Mouse (Mus musculus) kidney, postnatal 0 days (tissue): ENCODE measurements at regions not wholly inside any gene's neighbourhood (a gene's known extent, or its start where the extent isn't known, plus 50 kb on each side); places are given as distances from the start of the nearest gene placed in this dataset.

Source experiments
- ATAC-seq: fragments of 200-750 bp; cut with Nextera tagmentation; replicated peaks from 2 replicates; pipeline ENCODE4 v1.8.0; 2017; ENCODE audit warnings: low read depth, moderate number of reproducible peaks, moderate TSS enrichment, moderate library complexity; ENCODE audit not compliant: low FRiP score
- DNase-seq: peaks from one replicate; pipeline ENCODE4 v3.0.0-alpha.2; 2016; ENCODE audit warnings: low spot score
- H3K27ac ChIP-seq: fragments of 300-500 bp; sonication (generic); 2 replicates; pipeline ENCODE4 v1.5.1; 2014; ENCODE audit warnings: mild to moderate bottlenecking
- H3K27me3 ChIP-seq: fragments of 300-500 bp; sonication (generic); 2 replicates; pipeline ENCODE4 v1.6.1; 2014; ENCODE audit warnings: low read length, mixed read lengths; ENCODE audit not compliant: insufficient read depth
- H3K36me3 ChIP-seq: fragments of 300-500 bp; sonication (generic); 2 replicates; pipeline ENCODE4 v1.6.1; 2014; ENCODE audit warnings: low read length, mixed read lengths; ENCODE audit not compliant: insufficient read depth
- H3K4me1 ChIP-seq: fragments of 300-500 bp; sonication (generic); replicated peaks from 2 replicates; pipeline ENCODE4 v1.6.1; 2014; ENCODE audit warnings: antibody characterized with exemption, low read length, mixed read lengths; ENCODE audit not compliant: insufficient read depth
- H3K4me2 ChIP-seq: fragments of 300-500 bp; sonication (generic); 2 replicates; pipeline ENCODE4 v1.6.1; 2014; ENCODE audit warnings: mild to moderate bottlenecking, low read length, moderate library complexity, mixed read lengths
- H3K4me3 ChIP-seq: fragments of 300-500 bp; sonication (generic); replicated peaks from 2 replicates; pipeline ENCODE4 v1.5.1; 2014; ENCODE audit warnings: low read depth, low read length
- H3K9ac ChIP-seq: fragments of 300-500 bp; sonication (generic); 2 replicates; pipeline ENCODE4 v1.6.1; 2014; ENCODE audit warnings: low read depth, low read length
- H3K9me3 ChIP-seq: fragments of 300-500 bp; sonication (generic); replicated peaks from 2 replicates; pipeline ENCODE4 v1.6.1; 2016; ENCODE audit warnings: low read length, inconsistent platforms, mixed read lengths
- CTCF ChIP-seq: IDR thresholded peaks from 2 replicates; pipeline ENCODE4 v1.5.1; 2016; ENCODE audit warnings: antibody characterized with exemption, low read depth, mild to moderate bottlenecking, moderate library complexity
- WGBS: fragments of 180-500 bp; shearing (Covaris S2); extraction: QIAGEN DNeasy Blood & Tissue Kit; methylation state at CpG from one replicate; pipeline ENCODE4 v1.1.7; 2014; 5-methylcytosine and 5-hydroxymethylcytosine counted together

GRCm38 (mm10) chr1:64308560-64308959 lies 186.5 kb upstream of the Klf7 start:
- no peak for TF ChIP-seq CTCF
- H3K4me3 ChIP-seq = no peak overlapping the region
- H3K4me1 ChIP-seq = no peaks in the 10 kb centered on the region
- no peaks in the 10 kb centered on the region for H3K27me3 ChIP-seq
- no peak overlapping the region for H3K4me2 ChIP-seq
- no peaks in the 10 kb centered on the region for H3K36me3 ChIP-seq
- H3K9ac ChIP-seq = no peak overlapping the region
- DNase-seq (no peak), ATAC-seq (no peak)
- no peak overlapping the region for H3K27ac ChIP-seq
- no peaks in the 10 kb centered on the region for H3K9me3 ChIP-seq
- 84% methylated on average over 15 of the region's 15 CpGs for WGBS

- no peak overlapping the region for H3K27ac ChIP-seq
- no peaks in the 10 kb centered on the region for H3K9me3 ChIP-seq
- no peaks in the 10 kb centered on the region for H3K4me1 ChIP-seq
- no peak overlapping the region for H3K4me3 ChIP-seq
- TF ChIP-seq CTCF = no peak
- DNase-seq (peak; percentile 41), ATAC-seq (no peak)
- H3K27me3 ChIP-seq = no peaks in the 10 kb centered on the region
- 58% methylated on average over 10 of the region's 10 CpGs for WGBS
- no peak overlapping the region for H3K9ac ChIP-seq
- H3K36me3 ChIP-seq = no peaks in the 10 kb centered on the region
- H3K4me2 ChIP-seq = no peak overlapping the region
These were observed 186.0 kb upstream of the Klf7 start for GRCm38 (mm10) chr1:64308088-64308487.

- 35% methylated on average over 13 of the region's 13 CpGs for WGBS
- Histone ChIP-seq H3K4me1 (0 out of 2 replicates have a peak, but pooled peaks cover 3% of the 10 kb centered on the region), H3K36me3 (no peaks in the 10 kb centered on the region), H3K4me2 (no peak overlapping the region), H3K9ac (no peak overlapping the region), H3K9me3 (no peaks in the 10 kb centered on the region), H3K27ac (peak overlapping the region; percentile 51), H3K27me3 (no peaks in the 10 kb centered on the region), H3K4me3 (no peak overlapping the region)
- ATAC-seq (peak; percentile 76), DNase-seq (peak; percentile 86)
- no peak for TF ChIP-seq CTCF
These were observed 183.5 kb upstream of the Klf7 start for GRCm38 (mm10) chr1:64305427-64306213.

GRCm38 (mm10) chr1:64302833-64303358 lies 180.8 kb upstream of the Klf7 start:
- H3K27ac ChIP-seq = peak overlapping the region; percentile 63; the same call in 1 of the 2 replicates
- H3K27me3 ChIP-seq = no peaks in the 10 kb centered on the region
- 0 out of 2 replicates have a peak overlapping the region, but pooled peaks have one; percentile 23 for H3K9ac ChIP-seq
- H3K4me3 ChIP-seq = no peak overlapping the region
- H3K9me3 ChIP-seq = no peaks in the 10 kb centered on the region
- peak; percentile 35; the same call in 1 of the 2 replicates for TF ChIP-seq CTCF
- peak overlapping the region; percentile 44 for H3K4me2 ChIP-seq
- H3K36me3 ChIP-seq = no peaks in the 10 kb centered on the region
- 19% methylated on average over 10 of the region's 10 CpGs for WGBS
- DNase-seq (peak; percentile 72), ATAC-seq (no peak)
- H3K4me1 ChIP-seq = 0 out of 2 replicates have a peak, but pooled peaks cover 3% of the 10 kb centered on the region

- peak; percentile 44 for DNase-seq
- Histone ChIP-seq H3K4me1 (0 out of 2 replicates have a peak, but pooled peaks cover 3% of the 10 kb centered on the region), H3K27me3 (no peaks in the 10 kb centered on the region), H3K36me3 (no peaks in the 10 kb centered on the region), H3K9ac (no peak overlapping the region), H3K27ac (peak overlapping the region; percentile 51), H3K4me3 (no peak overlapping the region), H3K9me3 (no peaks in the 10 kb centered on the region), H3K4me2 (no peak overlapping the region)
- 38% methylated on average over 6 of the region's 6 CpGs for WGBS
- TF ChIP-seq CTCF = no peak
- no peak for ATAC-seq
These were observed 179.5 kb upstream of the Klf7 start for GRCm38 (mm10) chr1:64301530-64302061.

GRCm38 (mm10) chr1:64300951-64301529 lies 179.0 kb upstream of the Klf7 start:
- DNase-seq (no peak), ATAC-seq (no peak)
- Histone ChIP-seq H3K9ac (no peak overlapping the region), H3K4me1 (0 out of 2 replicates have a peak, but pooled peaks cover 3% of the 10 kb centered on the region), H3K36me3 (no peaks in the 10 kb centered on the region), H3K9me3 (no peaks in the 10 kb centered on the region), H3K4me2 (no peak overlapping the region), H3K27me3 (no peaks in the 10 kb centered on the region), H3K4me3 (no peak overlapping the region), H3K27ac (peak overlapping the region; percentile 51)
- TF ChIP-seq CTCF = no peak
- 68% methylated on average over 8 of the region's 8 CpGs for WGBS
